Mouse (Mus musculus): ENCODE data around the gene Olfr1271. TPM values are rescaled to one million over a fixed set of nuclear protein-coding genes. Genes with fewer than 3 reads are reported as not detected.
"Not testable (repeated sequence)": the region's sequence is repeated elsewhere in the genome, so short reads cannot be mapped to it uniquely, and the experiment has no call there.

Gene Olfr1271
- polyA plus RNA-seq (2015; fragmentation: Nextera tagmentation; extraction: Ambion mirVana) = not detected in 2 replicates

DNA sequence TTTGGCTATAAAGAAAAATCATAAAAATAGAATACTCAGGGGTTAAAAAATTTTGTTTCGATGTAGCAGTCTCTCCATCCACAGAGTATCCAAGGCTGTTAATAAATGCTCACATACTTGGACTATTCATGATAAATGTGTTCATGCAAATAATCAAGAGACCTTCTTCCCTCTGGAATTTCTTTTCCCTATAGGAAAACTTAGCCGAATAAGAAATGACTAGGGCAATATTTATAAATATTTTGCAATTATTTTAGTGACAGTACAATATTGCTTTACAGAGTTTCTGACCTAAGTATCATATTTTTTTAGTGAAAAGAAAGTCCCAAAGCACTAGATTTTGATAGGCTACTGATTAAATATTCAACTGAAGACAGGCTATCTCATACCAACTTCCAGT is at the start of gene Olfr1271:
Gene Olfr1271 (minus strand): TSS at position 101 of the 400 bp plus-strand sequence.
- Histone ChIP-seq H3K9ac (ENCODE audit: low read depth, low read length) (no peak within 1 kb of the TSS), H3K27me3 (replicated peaks; ENCODE audit: control insufficient read depth, insufficient read depth, low read length) (no peaks in the 10 kb centered on the region), H3K4me1 (ENCODE audit: control insufficient read depth, insufficient read depth, low read depth, low read length) (no peaks in the 10 kb centered on the region), H3K4me2 (ENCODE audit: low read length) (no peak within 1 kb of the TSS), H3K9me3 (ENCODE audit: control insufficient read depth, low read length) (no peaks in the 10 kb centered on the region), H3K36me3 (ENCODE audit: control insufficient read depth, insufficient read depth, low read length) (no peaks in the 10 kb centered on the region), H3K27ac (ENCODE audit: low read depth, low read length) (no peak within 1 kb of the TSS), H3K4me3 (ENCODE audit: low read length) (no peak within 1 kb of the TSS)
- WGBS = 90% methylated on average over 2 of the region's 2 CpGs
- no peak for ATAC-seq

DNA sequence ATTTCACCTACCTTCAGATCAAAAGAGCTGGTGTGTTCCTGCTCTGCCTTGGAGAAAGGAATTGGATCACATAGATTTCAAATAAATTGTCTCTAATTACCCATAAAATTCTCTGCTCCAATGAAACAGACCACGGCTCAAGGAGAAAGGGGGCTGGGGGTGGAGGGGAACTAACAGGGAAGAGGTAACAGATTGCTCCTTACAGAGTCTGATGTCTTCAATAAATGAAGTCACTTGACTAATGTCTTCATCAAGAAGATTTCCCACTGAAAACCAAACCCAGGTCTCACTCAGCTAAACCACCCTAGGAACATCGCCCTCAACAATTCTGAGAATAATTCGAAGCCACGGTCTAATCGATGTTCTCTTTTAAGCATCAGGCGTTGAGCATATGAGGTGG is 21.9 kb upstream of the Olfr1271 start, which contains the start of gene Olfr1272:
Gene Olfr1272 (minus strand): TSS at position 101 of the 400 bp plus-strand sequence.
- H3K9ac ChIP-seq (ENCODE audit: low read depth, low read length) = no peak within 1 kb of the TSS
- H3K9me3 ChIP-seq (ENCODE audit: control insufficient read depth, low read length) = no peaks in the 10 kb centered on the region
- H3K27me3 ChIP-seq (replicated peaks; ENCODE audit: control insufficient read depth, insufficient read depth, low read length) = no peaks in the 10 kb centered on the region
- H3K27ac ChIP-seq (ENCODE audit: low read depth, low read length) = no peak within 1 kb of the TSS
- ATAC-seq = no peak
- H3K4me3 ChIP-seq (ENCODE audit: low read length) = no peak within 1 kb of the TSS
- no peaks in the 10 kb centered on the region for H3K36me3 ChIP-seq (ENCODE audit: control insufficient read depth, insufficient read depth, low read length)
- WGBS = 77% methylated on average over 6 of the region's 6 CpGs
- H3K4me2 ChIP-seq (ENCODE audit: low read length) = no peak within 1 kb of the TSS
- H3K4me1 ChIP-seq (ENCODE audit: control insufficient read depth, insufficient read depth, low read depth, low read length) = no peaks in the 10 kb centered on the region

DNA sequence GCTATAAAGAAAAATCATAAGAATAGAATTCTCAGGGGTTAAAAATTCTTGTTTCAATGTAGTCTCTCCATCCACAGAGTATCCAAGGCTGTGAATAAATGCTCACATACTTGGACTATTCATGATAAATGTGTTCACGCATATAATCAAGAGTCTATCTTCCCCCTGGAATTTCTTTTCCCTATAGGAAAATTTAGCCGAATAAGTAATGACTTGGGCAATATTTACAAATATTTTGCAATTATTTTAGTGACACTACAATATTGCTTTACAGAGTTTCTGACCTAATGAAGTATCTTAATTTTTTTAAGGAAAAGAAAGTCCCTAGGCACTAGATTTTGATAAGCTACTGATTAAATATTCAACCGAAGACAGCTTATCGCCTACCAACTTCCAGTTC is 13.3 kb downstream of the Olfr1271 start, which contains the start of gene Olfr142:
Gene Olfr142 (minus strand): TSS at position 101 of the 400 bp plus-strand sequence.
- Histone ChIP-seq H3K4me3 (ENCODE audit: low read length) (no peak within 1 kb of the TSS), H3K9me3 (ENCODE audit: control insufficient read depth, low read length) (no peaks in the 10 kb centered on the region), H3K4me1 (ENCODE audit: control insufficient read depth, insufficient read depth, low read depth, low read length) (no peaks in the 10 kb centered on the region), H3K27ac (ENCODE audit: low read depth, low read length) (no peak within 1 kb of the TSS), H3K9ac (ENCODE audit: low read depth, low read length) (no peak within 1 kb of the TSS), H3K4me2 (ENCODE audit: low read length) (no peak within 1 kb of the TSS), H3K36me3 (ENCODE audit: control insufficient read depth, insufficient read depth, low read length) (no peaks in the 10 kb centered on the region), H3K27me3 (replicated peaks; ENCODE audit: control insufficient read depth, insufficient read depth, low read length) (no peaks in the 10 kb centered on the region)
- ATAC-seq = no peak
- WGBS = 88% methylated on average over 4 of the region's 4 CpGs

DNA sequence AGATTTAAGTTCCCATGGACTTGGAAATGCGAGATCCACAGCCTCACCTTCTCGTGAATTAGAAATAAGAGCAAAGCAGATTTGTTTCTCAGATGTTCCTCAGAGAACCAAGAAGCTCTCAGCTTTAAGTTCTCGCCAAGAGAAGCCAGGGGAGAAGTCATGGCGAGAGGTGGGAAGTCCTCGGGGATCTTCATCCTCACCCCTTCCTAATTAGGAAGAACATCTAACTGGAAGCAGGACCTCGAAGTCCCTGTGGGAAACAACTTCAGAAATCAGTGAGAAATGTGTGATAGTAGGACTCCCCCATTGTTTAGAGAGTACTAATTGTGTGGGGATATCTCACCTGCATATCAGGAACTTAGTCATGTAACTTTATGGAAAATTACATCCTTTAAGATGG is 46.4 kb downstream of the Olfr1271 start, which contains the start of gene Olfr1506:
Gene Olfr1506 (minus strand): TSS at position 101 of the 400 bp plus-strand sequence.
- not testable (repeated sequence) for H3K27me3 ChIP-seq (replicated peaks; ENCODE audit: control insufficient read depth, insufficient read depth, low read length); H3K9me3 ChIP-seq (ENCODE audit: control insufficient read depth, low read length); H3K9ac ChIP-seq (ENCODE audit: low read depth, low read length); H3K4me2 ChIP-seq (ENCODE audit: low read length); H3K4me1 ChIP-seq (ENCODE audit: control insufficient read depth, insufficient read depth, low read depth, low read length); H3K4me3 ChIP-seq (ENCODE audit: low read length); ATAC-seq; H3K36me3 ChIP-seq (ENCODE audit: control insufficient read depth, insufficient read depth, low read length); H3K27ac ChIP-seq (ENCODE audit: low read depth, low read length)
- whole genome bisulfite sequencing = no CpG with 5 or more reads among the region's 6 CpGs

Other genes starting within 250 kb of the Olfr1271 start
- gene Olfr1264, start 245.5 kb downstream of the Olfr1271 start, polyA plus RNA-seq (2015; fragmentation: Nextera tagmentation; extraction: Ambion mirVana) = not detected in 2 replicates
- not detected in 2 replicates for gene Olfr1265, start 235.7 kb downstream of the Olfr1271 start, polyA plus RNA-seq (2015; fragmentation: Nextera tagmentation; extraction: Ambion mirVana)
- not detected in 2 replicates for gene Olfr140, start 207.4 kb downstream of the Olfr1271 start, polyA plus RNA-seq (2015; fragmentation: Nextera tagmentation; extraction: Ambion mirVana)
- gene Olfr1269, start 149.6 kb downstream of the Olfr1271 start, polyA plus RNA-seq (2015; fragmentation: Nextera tagmentation; extraction: Ambion mirVana) = not detected in 2 replicates
- gene Olfr32, start 128.7 kb downstream of the Olfr1271 start, polyA plus RNA-seq (2015; fragmentation: Nextera tagmentation; extraction: Ambion mirVana) = not detected in 2 replicates
- not detected in 2 replicates for gene Olfr1270, start 117.9 kb downstream of the Olfr1271 start, polyA plus RNA-seq (2015; fragmentation: Nextera tagmentation; extraction: Ambion mirVana)
- gene Olfr1506, start 46.5 kb downstream of the Olfr1271 start, polyA plus RNA-seq (2015; fragmentation: Nextera tagmentation; extraction: Ambion mirVana) = not detected in 2 replicates
- gene Olfr142, start 13.4 kb downstream of the Olfr1271 start, polyA plus RNA-seq (2015; fragmentation: Nextera tagmentation; extraction: Ambion mirVana) = not detected in 2 replicates
- gene Olfr1272, start 21.8 kb upstream of the Olfr1271 start, polyA plus RNA-seq (2015; fragmentation: Nextera tagmentation; extraction: Ambion mirVana) = not detected in 2 replicates
- not detected in 2 replicates for gene Gm13769, start 51.2 kb upstream of the Olfr1271 start, polyA plus RNA-seq (2015; fragmentation: Nextera tagmentation; extraction: Ambion mirVana)
- not detected in 2 replicates for gene Olfr1274-ps, start 127.7 kb upstream of the Olfr1271 start, polyA plus RNA-seq (2015; fragmentation: Nextera tagmentation; extraction: Ambion mirVana)

Data from hindbrain, embryonic 16.5 days (tissue).